Mouse (Mus musculus) ES-Bruce4 (cell line): ENCODE measurements at regions not wholly inside any gene's neighbourhood (a gene's known extent, or its start where the extent isn't known, plus 50 kb on each side); places are given as distances from the start of the nearest gene placed in this dataset.

Source experiments
- CTCF ChIP-seq: IDR thresholded peaks from one replicate; pipeline ENCODE4 v1.8.1; 2011; ENCODE audit warnings: low read depth, low read length
- EP300 ChIP-seq: IDR thresholded peaks from 2 replicates; pipeline ENCODE4 v1.6.1; 2011; ENCODE audit warnings: low read depth, low read length; ENCODE audit not compliant: insufficient read depth
- POLR2A ChIP-seq: IDR thresholded peaks from one replicate; pipeline ENCODE4 v1.8.1; 2011; ENCODE audit warnings: low read length; ENCODE audit not compliant: insufficient read depth

- TF ChIP-seq CTCF (no peak), POLR2A (no peak), EP300 (no peak)
Observed at GRCm38 (mm10) chr2:74168307-74168706, 257.2 kb upstream of the Atp5g3 start.
